Mouse (Mus musculus) right cerebral cortex, adult 18-20 months (tissue): Measurements from ENCODE around the gene Ifna1.

Experiments
- DNase-seq: peaks from one replicate; pipeline ENCODE4 v3.0.0; 2022; ENCODE audit warnings: mixed read lengths

The Ifna1 gene

GRCm38 (mm10) chr4:88875435-88876095 is 25.7 kb downstream of the Ifna1 start:
- DNase-seq, result no peak

GRCm38 (mm10) chr4:88876520-88876919 is 26.6 kb downstream of the Ifna1 start:
- no peak for DNase-seq

- DNase-seq, result no peak
These were observed 28.4 kb downstream of the Ifna1 start for GRCm38 (mm10) chr4:88878246-88878645.

- DNase-seq, result no peak
These were observed 28.9 kb downstream of the Ifna1 start for GRCm38 (mm10) chr4:88878772-88879171.

GRCm38 (mm10) chr4:88880101-88880500 is 30.2 kb downstream of the Ifna1 start, which contains the start of gene Ifne:
Ifne (minus strand) TSS chr4:88880201.
- DNase-seq, result no peak

GRCm38 (mm10) chr4:88888236-88888635 is 38.3 kb downstream of the Ifna1 start:
- DNase-seq, result no peak

GRCm38 (mm10) chr4:88893201-88893754 is 43.4 kb downstream of the Ifna1 start:
- DNase-seq, result no peak
